Mouse (Mus musculus): Measurements from ENCODE around the gene Ift122. TPM values are rescaled to one million over a fixed set of nuclear protein-coding genes. Genes with fewer than 3 reads are reported as not detected.

Ift122 gene
- polyA plus RNA-seq, 1 experiment from 2014 or later, result 9.3 TPM

DNA sequence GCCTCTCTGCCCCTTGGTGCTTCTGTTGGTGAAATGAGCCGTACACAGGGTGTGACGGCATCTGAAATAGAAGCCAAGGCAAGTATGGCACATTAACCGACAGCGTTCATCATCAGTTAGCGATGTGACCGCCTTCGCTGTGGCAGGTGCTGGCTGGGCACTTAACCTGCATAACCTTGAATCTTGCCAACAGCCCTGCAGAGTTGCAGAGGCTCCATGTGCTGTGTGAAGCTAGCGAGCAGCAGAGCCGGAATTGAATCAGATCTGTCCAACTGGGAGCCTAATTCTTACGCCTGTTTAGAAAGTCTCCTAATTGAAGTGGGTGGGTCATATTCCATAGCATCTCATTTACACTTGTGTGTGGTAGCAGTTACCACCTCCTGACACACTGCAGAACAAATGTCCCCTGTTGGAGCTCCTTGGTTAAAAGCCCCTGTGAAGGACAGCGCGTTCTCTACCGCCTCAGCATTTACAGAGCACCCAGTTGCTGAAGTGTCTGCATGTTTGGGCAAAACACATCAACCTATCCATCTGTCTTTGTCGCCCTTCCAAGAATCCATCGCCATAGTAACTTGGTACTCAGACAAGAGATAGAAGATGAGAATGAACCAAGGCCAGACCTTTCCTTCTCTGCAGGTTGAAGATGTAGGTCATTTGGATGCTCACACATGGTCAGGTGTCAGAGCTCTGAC is 61.4 kb downstream of the Ift122 start:
- 91% methylated on average over 15 of the region's 15 CpGs for WGBS (ENCODE audit: missing documents)
- no peaks in the 10 kb centered on the region for H3K79me2 ChIP-seq (ENCODE audit: inconsistent target)
- H3K4me3 ChIP-seq (ENCODE audit: inconsistent target), result no peak overlapping the region
- H3K27ac ChIP-seq, result no peak overlapping the region
- no peaks in the 10 kb centered on the region for H3K36me3 ChIP-seq (ENCODE audit: inconsistent target)

- 89% methylated on average over 17 of the region's 17 CpGs for WGBS (ENCODE audit: missing documents)
- no peak overlapping the region for H3K27ac ChIP-seq
- no peak overlapping the region for H3K4me3 ChIP-seq (ENCODE audit: inconsistent target)
- no peaks in the 10 kb centered on the region for H3K36me3 ChIP-seq (ENCODE audit: inconsistent target)
- H3K79me2 ChIP-seq (ENCODE audit: inconsistent target), result no peaks in the 10 kb centered on the region
Observed at GRCm38 (mm10) chr6:115915601-115916445, 62.6 kb downstream of the Ift122 start.

DNA sequence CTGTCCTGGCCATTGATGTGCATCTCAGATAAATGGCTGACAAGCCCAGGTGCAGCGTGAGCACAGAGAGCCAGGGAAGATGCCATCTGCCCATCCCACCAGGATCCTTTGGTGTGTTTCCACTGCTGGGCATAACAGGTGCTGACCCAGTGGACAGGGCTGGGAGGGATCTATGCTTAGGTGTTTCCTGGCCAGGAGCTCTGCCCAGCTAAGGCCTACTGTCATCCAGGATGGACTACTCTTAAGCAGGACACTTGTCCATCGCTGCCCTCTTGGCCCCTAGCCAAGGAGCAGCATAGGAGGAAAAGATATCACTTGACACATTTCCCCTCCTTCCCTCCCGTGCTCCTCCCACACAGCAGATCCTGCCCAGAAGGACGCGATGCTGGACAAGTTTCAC is 63.3 kb downstream of the Ift122 start:
- no peaks in the 10 kb centered on the region for H3K79me2 ChIP-seq (ENCODE audit: inconsistent target)
- no peaks in the 10 kb centered on the region for H3K36me3 ChIP-seq (ENCODE audit: inconsistent target)
- no peak overlapping the region for H3K27ac ChIP-seq
- WGBS (ENCODE audit: missing documents), result 89% methylated on average over 5 of the region's 5 CpGs
- H3K4me3 ChIP-seq (ENCODE audit: inconsistent target), result no peak overlapping the region

- Histone ChIP-seq H3K27ac (no peak overlapping the region), H3K4me3 (ENCODE audit: inconsistent target) (no peak overlapping the region), H3K36me3 (ENCODE audit: inconsistent target) (no peaks in the 10 kb centered on the region), H3K79me2 (ENCODE audit: inconsistent target) (no peaks in the 10 kb centered on the region)
- WGBS (ENCODE audit: missing documents), result 81% methylated on average over 1 of the region's 1 CpGs
Observed at GRCm38 (mm10) chr6:115918615-115919014, 65.3 kb downstream of the Ift122 start.

DNA sequence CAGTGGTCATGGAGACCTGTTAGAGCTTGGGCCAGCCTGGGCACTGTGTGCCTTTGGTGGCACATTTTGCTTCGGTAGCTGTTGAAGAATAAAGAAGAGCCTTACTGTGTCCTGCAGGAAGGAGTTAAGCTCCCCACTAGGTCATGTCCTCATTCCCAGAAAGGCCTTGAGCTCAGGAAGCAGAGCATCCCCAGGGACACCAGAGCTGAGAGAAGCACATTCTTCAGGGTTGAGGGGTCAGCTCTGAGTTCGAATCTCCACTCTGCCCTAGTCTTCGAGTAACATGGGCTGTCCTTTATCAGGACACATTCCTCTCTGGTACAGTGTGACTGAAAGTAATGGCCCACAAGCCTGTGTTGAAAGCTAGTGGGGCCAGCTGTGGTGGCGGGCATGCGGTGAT is 66.6 kb downstream of the Ift122 start:
- WGBS (ENCODE audit: missing documents), result 95% methylated on average over 5 of the region's 5 CpGs
- no peaks in the 10 kb centered on the region for H3K79me2 ChIP-seq (ENCODE audit: inconsistent target)

GRCm38 (mm10) chr6:115924829-115925228 is 71.6 kb downstream of the Ift122 start:
- WGBS (ENCODE audit: missing documents), result 66% methylated on average over 6 of the region's 6 CpGs
- H3K27ac ChIP-seq, result no peak overlapping the region
- H3K36me3 ChIP-seq (ENCODE audit: inconsistent target), result no peaks in the 10 kb centered on the region
- H3K79me2 ChIP-seq (ENCODE audit: inconsistent target), result no peaks in the 10 kb centered on the region
- H3K4me3 ChIP-seq (ENCODE audit: inconsistent target), result no peak overlapping the region

More for the DNA sequence above, 66.6 kb downstream of the Ift122 start:
- no peak overlapping the region for H3K4me3 ChIP-seq (ENCODE audit: inconsistent target)
- no peaks in the 10 kb centered on the region for H3K36me3 ChIP-seq (ENCODE audit: inconsistent target)
- no peak overlapping the region for H3K27ac ChIP-seq

DNA sequence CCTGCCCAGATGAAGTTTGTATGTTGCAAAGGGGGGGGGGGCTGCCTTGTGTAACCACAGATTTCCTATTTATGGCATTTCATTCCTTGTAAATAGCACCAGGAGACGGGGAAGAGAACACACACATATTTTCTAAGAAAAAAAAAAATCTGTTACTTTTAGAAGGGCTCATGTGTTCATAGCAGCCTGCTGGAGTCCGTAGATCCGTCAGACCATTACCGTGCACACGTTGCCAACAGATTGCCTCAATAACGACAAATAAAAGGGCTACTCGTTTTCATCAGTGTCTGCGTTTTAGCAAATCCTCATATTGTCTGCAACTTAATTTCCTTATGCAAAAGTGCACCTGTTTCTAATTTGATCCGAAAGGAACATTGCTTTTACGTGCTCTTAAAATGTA is 73.1 kb downstream of the Ift122 start:
- WGBS (ENCODE audit: missing documents), result 94% methylated on average over 10 of the region's 10 CpGs
- Histone ChIP-seq H3K79me2 (ENCODE audit: inconsistent target) (no peaks in the 10 kb centered on the region), H3K4me3 (ENCODE audit: inconsistent target) (no peak overlapping the region), H3K27ac (no peak overlapping the region), H3K36me3 (ENCODE audit: inconsistent target) (no peaks in the 10 kb centered on the region)

- no peak overlapping the region for H3K27ac ChIP-seq
- no peak overlapping the region for H3K4me3 ChIP-seq (ENCODE audit: inconsistent target)
- H3K36me3 ChIP-seq (ENCODE audit: inconsistent target), result no peaks in the 10 kb centered on the region
- H3K79me2 ChIP-seq (ENCODE audit: inconsistent target), result no peaks in the 10 kb centered on the region
- 91% methylated on average over 10 of the region's 10 CpGs for WGBS (ENCODE audit: missing documents)
Observed at GRCm38 (mm10) chr6:115927292-115928242, 74.3 kb downstream of the Ift122 start.

- WGBS (ENCODE audit: missing documents), result 92% methylated on average over 4 of the region's 5 CpGs
- Histone ChIP-seq H3K79me2 (ENCODE audit: inconsistent target) (no peaks in the 10 kb centered on the region), H3K27ac (no peak overlapping the region), H3K36me3 (ENCODE audit: inconsistent target) (no peaks in the 10 kb centered on the region), H3K4me3 (ENCODE audit: inconsistent target) (no peak overlapping the region)
Observed at GRCm38 (mm10) chr6:115930018-115930417, 76.7 kb downstream of the Ift122 start.

- Histone ChIP-seq H3K27ac (no peak within 1 kb of the TSS), H3K79me2 (ENCODE audit: inconsistent target) (no peaks in the 10 kb centered on the region), H3K4me3 (ENCODE audit: inconsistent target) (no peak within 1 kb of the TSS), H3K36me3 (ENCODE audit: inconsistent target) (no peaks in the 10 kb centered on the region)
- WGBS (ENCODE audit: missing documents), result 93% methylated on average over 14 of the region's 14 CpGs
Observed at GRCm38 (mm10) chr6:115931639-115932038, 78.4 kb downstream of the Ift122 start, which contains the start of gene Rho. TSS of gene Rho (plus strand) at chr6:115931748.

GRCm38 (mm10) chr6:115932391-115932790 is 79.1 kb downstream of the Ift122 start:
- Histone ChIP-seq H3K4me3 (ENCODE audit: inconsistent target) (no peak overlapping the region), H3K27ac (no peak overlapping the region), H3K36me3 (ENCODE audit: inconsistent target) (no peaks in the 10 kb centered on the region), H3K79me2 (ENCODE audit: inconsistent target) (no peaks in the 10 kb centered on the region)
- WGBS (ENCODE audit: missing documents), result 97% methylated on average over 3 of the region's 3 CpGs

- Histone ChIP-seq H3K27ac (no peak overlapping the region), H3K79me2 (ENCODE audit: inconsistent target) (no peaks in the 10 kb centered on the region), H3K4me3 (ENCODE audit: inconsistent target) (no peak overlapping the region), H3K36me3 (ENCODE audit: inconsistent target) (no peaks in the 10 kb centered on the region)
- WGBS (ENCODE audit: missing documents), result 85% methylated on average over 8 of the region's 8 CpGs
Observed at GRCm38 (mm10) chr6:115935544-115935943, 82.3 kb downstream of the Ift122 start.

GRCm38 (mm10) chr6:115938011-115938410 is 84.7 kb downstream of the Ift122 start:
- WGBS (ENCODE audit: missing documents), result 91% methylated on average over 2 of the region's 2 CpGs
- H3K36me3 ChIP-seq (ENCODE audit: inconsistent target), result no peaks in the 10 kb centered on the region
- H3K27ac ChIP-seq, result no peak overlapping the region
- no peaks in the 10 kb centered on the region for H3K79me2 ChIP-seq (ENCODE audit: inconsistent target)
- H3K4me3 ChIP-seq (ENCODE audit: inconsistent target), result no peak overlapping the region

DNA sequence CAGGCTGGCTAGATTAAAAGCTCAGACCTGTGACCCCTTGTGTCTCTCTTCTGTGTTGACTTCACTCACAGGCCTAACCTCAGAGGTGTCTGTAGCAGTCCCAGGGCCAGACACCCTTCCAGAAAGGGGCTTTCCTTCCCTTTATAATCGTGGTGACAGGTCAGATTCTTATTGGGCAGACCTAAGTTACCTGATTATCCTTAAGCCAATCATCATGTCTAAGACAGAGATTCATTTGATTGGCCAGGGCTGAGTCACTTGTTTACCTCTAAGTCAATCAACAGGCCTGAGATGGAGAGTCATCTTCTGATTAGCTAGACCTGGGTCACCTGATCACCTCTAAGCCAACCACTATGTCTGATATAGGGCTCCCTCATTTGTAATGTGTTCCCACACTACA is 85.5 kb downstream of the Ift122 start:
- no peaks in the 10 kb centered on the region for H3K79me2 ChIP-seq (ENCODE audit: inconsistent target)
- H3K27ac ChIP-seq, result no peak overlapping the region
- no peak overlapping the region for H3K4me3 ChIP-seq (ENCODE audit: inconsistent target)
- no peaks in the 10 kb centered on the region for H3K36me3 ChIP-seq (ENCODE audit: inconsistent target)
- WGBS (ENCODE audit: missing documents), result 92% methylated on average over 1 of the region's 1 CpGs
